21 mouse cellular contexts compared by ENCODE assay signal in genomic region chr16:4576873-4577272, GRCm38 (mm10). TPM values are rescaled to one million over a fixed set of nuclear protein-coding genes. Genes with fewer than 3 reads are reported as not detected.
DNase-seq lines count a peak whose midpoint lies in the region; ATAC-seq lines count a peak whose summit lies in the region.
"Had no signal": no experiment of that assay in that cellular context is flagged by ENCODE, and none has a peak within 500 bp of the region (broad histone marks: within the 10 kb centered on the region; RNA-seq: fewer than 3 reads in every experiment).

No protein-coding gene starts in this region.

- no peak overlapping the region for H3K27ac ChIP-seq in heart, embryonic 16.5 days (ENCODE audit: low read length)
- H3K27ac ChIP-seq: embryonic facial prominence, embryonic 10.5 days; gastrocnemius, adult 2 months; midbrain, embryonic 15.5 days; stomach, embryonic 15.5 days had no signal

- 34% methylated on average over 2 of the region's 2 CpGs for WGBS in heart, embryonic 16.5 days

- no peak overlapping the region for H3K9ac ChIP-seq in heart, embryonic 16.5 days (ENCODE audit: low read length)
- H3K9ac ChIP-seq: midbrain, embryonic 15.5 days; stomach, embryonic 15.5 days had no signal

- no peaks in the 10 kb centered on the region for H3K9me3 ChIP-seq in heart, embryonic 16.5 days (replicated peaks; ENCODE audit: control insufficient read depth, low read length)
- H3K9me3 ChIP-seq: embryonic facial prominence, embryonic 10.5 days; midbrain, embryonic 15.5 days; stomach, embryonic 15.5 days had no signal

- DNase-seq in heart, adult 9 months (ENCODE audit: low spot score in 2 of 2): no peak
- DNase-seq in thymus, postnatal 14 days: peak; percentile 48
- DNase-seq in thymus, postnatal 10 days (ENCODE audit: low spot score in 2 of 2): no peak
- DNase-seq in spleen, postnatal 10 days (ENCODE audit: low spot score in 2 of 2): no peak
- DNase-seq in kidney, postnatal 36 days: no peak
- DNase-seq in yolk sac, embryonic 10.5 days (ENCODE audit: low spot score): no peak
- DNase-seq: adrenal gland, adult 2 months; cerebellum, adult 8-10 months; gastrocnemius, adult 2 months; heart, adult 11 months; kidney, adult 8-10 months; layer of hippocampus, postnatal 36 days; lung, adult 2 months; right cerebral cortex, postnatal 25 days had no signal

- no peak overlapping the region for H3K4me3 ChIP-seq in heart, embryonic 16.5 days (ENCODE audit: low read length)
- H3K4me3 ChIP-seq: embryonic facial prominence, embryonic 10.5 days; gastrocnemius, adult 2 months; midbrain, embryonic 15.5 days; myocyte; stomach, embryonic 15.5 days had no signal

- no peaks in the 10 kb centered on the region for H3K4me1 ChIP-seq in heart, embryonic 16.5 days (ENCODE audit: control insufficient read depth, insufficient read depth, low read length)
- H3K4me1 ChIP-seq: midbrain, embryonic 15.5 days; stomach, embryonic 15.5 days had no signal

- H3K36me3 ChIP-seq in heart, embryonic 16.5 days (ENCODE audit: control insufficient read depth, insufficient read depth): no peaks in the 10 kb centered on the region
- H3K36me3 ChIP-seq: embryonic facial prominence, embryonic 10.5 days; midbrain, embryonic 15.5 days; stomach, embryonic 15.5 days had no signal

- H3K4me2 ChIP-seq in heart, embryonic 16.5 days (ENCODE audit: low read depth, low read length): no peak overlapping the region
- H3K4me2 ChIP-seq: midbrain, embryonic 15.5 days; stomach, embryonic 15.5 days had no signal

- no peaks in the 10 kb centered on the region for H3K27me3 ChIP-seq in heart, embryonic 16.5 days (ENCODE audit: control insufficient read depth, insufficient read depth, low read length)
- H3K27me3 ChIP-seq: midbrain, embryonic 15.5 days; stomach, embryonic 15.5 days had no signal

- ATAC-seq in heart, embryonic 16.5 days (replicated peaks; ENCODE audit: extremely low read depth, insufficient read depth, low FRiP score): peak; percentile 32; the same call in 1 of the 2 replicates
- ATAC-seq in megakaryocyte, adult 5-6 weeks (ENCODE audit: poor library complexity, severe bottlenecking): peak; percentile 59
- ATAC-seq: midbrain, embryonic 15.5 days had no signal

RNA-seq across cellular contexts. Expression of gene Tfap4, which starts 17.2 kb away (rescaled TPM):
- polyA plus RNA-seq in heart, embryonic 16.5 days (2015; fragmentation: Nextera tagmentation; extraction: Ambion mirVana): 5.6 and 8.1 TPM in 2 replicates
- 10.1 and 11.1 TPM in 2 replicates for total RNA-seq in megakaryocyte, adult 5-6 weeks (2015)
- 12.6 and 12.8 TPM in 2 replicates for total RNA-seq in megakaryocyte, adult 5-6 weeks (2017)

RNA-seq across cellular contexts. Expression of gene Glis2, which starts 17.6 kb away (rescaled TPM):
- 12.3 and 14.2 TPM in 2 replicates for polyA plus RNA-seq in heart, embryonic 16.5 days (2015; fragmentation: Nextera tagmentation; extraction: Ambion mirVana)
- 0.80 TPM in 2 replicates for total RNA-seq in megakaryocyte, adult 5-6 weeks (2015)
- 0.28 and 0.51 TPM in 2 replicates for total RNA-seq in megakaryocyte, adult 5-6 weeks (2017)
- total RNA-seq: neutrophil, adult 5-6 weeks had no signal

RNA-seq across cellular contexts. Expression of gene Srl, which starts 35.3 kb away (rescaled TPM):
- 280 and 289 TPM in 2 replicates for polyA plus RNA-seq in heart, embryonic 16.5 days (2015; fragmentation: Nextera tagmentation; extraction: Ambion mirVana)
- total RNA-seq in megakaryocyte, adult 5-6 weeks (2015): 2.9 and 3.1 TPM in 2 replicates
- total RNA-seq in megakaryocyte, adult 5-6 weeks (2017): 1.8 and 10.9 TPM in 2 replicates

RNA-seq across cellular contexts. Expression of gene Pam16, which starts 47.9 kb away (rescaled TPM):
- polyA plus RNA-seq in heart, embryonic 16.5 days (2015; fragmentation: Nextera tagmentation; extraction: Ambion mirVana): 91.2 and 122 TPM in 2 replicates
- 30.8 and 42.8 TPM in 2 replicates for total RNA-seq in megakaryocyte, adult 5-6 weeks (2015)
- 18.1 and 24.3 TPM in 2 replicates for total RNA-seq in megakaryocyte, adult 5-6 weeks (2017)
